11 mouse cellular contexts compared by ENCODE assay signal in the genomic region with DNA sequence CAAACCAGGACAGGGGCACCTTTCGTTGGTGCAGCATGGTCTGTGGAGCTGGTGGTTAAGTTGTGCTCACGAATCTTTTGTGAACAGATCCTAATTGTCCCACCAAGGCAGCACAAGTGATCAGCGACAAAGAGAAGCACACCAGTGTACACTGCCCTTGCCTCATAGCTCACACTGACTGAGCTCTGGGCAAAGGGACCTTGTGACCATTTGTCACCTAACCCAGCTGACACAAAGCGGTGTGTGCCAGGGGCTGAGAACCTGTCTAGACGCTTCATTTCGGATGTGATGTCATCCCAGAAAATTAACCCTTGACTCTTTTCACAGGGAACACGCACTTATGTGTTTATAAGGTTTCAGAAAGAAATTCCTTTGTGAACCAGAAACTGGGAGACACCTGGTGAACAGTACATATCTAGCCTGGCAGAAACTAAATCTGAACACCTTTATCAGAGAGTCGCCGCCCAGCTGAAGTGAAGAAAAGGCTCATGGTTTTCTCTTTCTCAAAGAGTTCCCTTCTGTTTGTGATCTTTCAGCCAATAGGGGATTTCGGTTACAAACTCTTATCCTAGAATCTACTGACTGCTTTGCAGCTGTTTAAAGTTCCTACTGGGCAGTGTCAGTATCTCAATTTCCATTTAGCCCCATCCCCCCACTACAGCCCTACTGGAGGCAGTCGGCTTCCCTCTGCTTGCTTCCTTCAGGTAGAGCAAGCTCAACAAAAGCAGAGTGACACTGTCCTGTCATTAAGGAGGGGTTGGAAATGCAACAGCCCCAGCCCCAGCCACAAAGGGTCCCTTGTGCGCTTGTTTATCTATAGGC.
DNase-seq lines count a peak whose midpoint lies in the region; ATAC-seq and TF ChIP-seq lines count a peak whose summit lies in the region.
"Had no signal": no experiment of that assay in that cellular context is flagged by ENCODE, and none has a peak within 500 bp of the region (broad histone marks: within the 10 kb centered on the region; RNA-seq: fewer than 3 reads in every experiment).

No protein-coding gene starts in this region.

- TF ChIP-seq CTCF in brain, embryonic 14.5 days (IDR thresholded peaks at IDR 0.05; ENCODE audit: borderline replicate concordance, extremely low read depth, insufficient read depth, insufficient read length): no peak
- TF ChIP-seq CTCF in forebrain, postnatal 0 days (IDR thresholded peaks at IDR 0.05; ENCODE audit: low read depth): no peak

- intact Hi-C loops in heart, postnatal 10 days (cut with DNase I): no loop called here

- H3K9ac ChIP-seq in heart, embryonic 12.5 days: no peak overlapping the region
- no peak overlapping the region for H3K9ac ChIP-seq in forebrain, postnatal 0 days
- H3K9ac ChIP-seq in limb, embryonic 14.5 days (ENCODE audit: low read depth, low read length, severe bottlenecking): no peak overlapping the region

- no peaks in the 10 kb centered on the region for H3K36me3 ChIP-seq in heart, embryonic 12.5 days
- H3K36me3 ChIP-seq in forebrain, postnatal 0 days (ENCODE audit: insufficient read depth): no peaks in the 10 kb centered on the region
- H3K36me3 ChIP-seq in limb, embryonic 14.5 days (ENCODE audit: control insufficient read depth, insufficient read depth, low read length): no peaks in the 10 kb centered on the region

- TF ChIP-seq POLR2A in brain, embryonic 14.5 days (IDR thresholded peaks at IDR 0.05; ENCODE audit: borderline replicate concordance, extremely low read depth, insufficient read depth, insufficient read length, poor library complexity, severe bottlenecking): no peak
- TF ChIP-seq POLR2A in limb, embryonic 14.5 days (IDR thresholded peaks at IDR 0.05; ENCODE audit: borderline replicate concordance, extremely low read depth, insufficient read depth, insufficient read length): no peak

- DNase-seq in heart, postnatal 10 days: no peak
- DNase-seq in brain, embryonic 14.5 days (ENCODE audit: low read depth): peak; percentile 41
- DNase-seq in forebrain, postnatal 0 days: no peak
- no peak for DNase-seq in limb, embryonic 14.5 days (ENCODE audit: low spot score)
- no peak for DNase-seq in adrenal gland, adult 2 months
- no peak for DNase-seq in thymus, postnatal 4 days
- no peak for DNase-seq in MN1 (ENCODE audit: low spot score)
- DNase-seq: right cerebral cortex, postnatal 25 days had no signal

- H3K4me2 ChIP-seq in heart, embryonic 12.5 days: peak overlapping the region; percentile 39
- H3K4me2 ChIP-seq in forebrain, postnatal 0 days (ENCODE audit: low read depth): no peak overlapping the region
- peak overlapping the region; percentile 26; the same call in 1 of the 2 replicates for H3K4me2 ChIP-seq in limb, embryonic 14.5 days (replicated peaks; ENCODE audit: low read depth, low read length, severe bottlenecking)
- H3K4me2 ChIP-seq: liver, embryonic 11.5 days had no signal

- H3K27ac ChIP-seq in heart, embryonic 12.5 days (ENCODE audit: poor library complexity, severe bottlenecking): no peak overlapping the region
- no peak overlapping the region for H3K27ac ChIP-seq in forebrain, postnatal 0 days (ENCODE audit: low read depth, low read length)
- no peak overlapping the region for H3K27ac ChIP-seq in limb, embryonic 14.5 days (replicated peaks; ENCODE audit: low read depth, low read length)

- H3K4me1 ChIP-seq in heart, embryonic 12.5 days (replicated peaks): peaks cover 9% of the 10 kb centered on the region
- no peaks in the 10 kb centered on the region for H3K4me1 ChIP-seq in forebrain, postnatal 0 days (ENCODE audit: insufficient read depth)
- peaks cover 10% of the 10 kb centered on the region for H3K4me1 ChIP-seq in limb, embryonic 14.5 days (ENCODE audit: control insufficient read depth, insufficient read depth, low read length)

- H3K9me3 ChIP-seq in heart, embryonic 12.5 days (replicated peaks): peaks cover 9% of the 10 kb centered on the region; the same call in 1 of the 2 replicates
- H3K9me3 ChIP-seq in forebrain, postnatal 0 days (ENCODE audit: low read length): no peaks in the 10 kb centered on the region
- H3K9me3 ChIP-seq in limb, embryonic 14.5 days (ENCODE audit: control insufficient read depth, low read length): no peaks in the 10 kb centered on the region; the same call in 1 of the 2 replicates

- H3K27me3 ChIP-seq in heart, embryonic 12.5 days (replicated peaks): no peaks in the 10 kb centered on the region
- H3K27me3 ChIP-seq in forebrain, postnatal 0 days (ENCODE audit: insufficient read depth, low read length): no peaks in the 10 kb centered on the region
- H3K27me3 ChIP-seq in limb, embryonic 14.5 days (ENCODE audit: control insufficient read depth, insufficient read depth, low read length): no peaks in the 10 kb centered on the region

- H3K4me3 ChIP-seq in heart, embryonic 12.5 days: no peak overlapping the region
- H3K4me3 ChIP-seq in forebrain, postnatal 0 days (ENCODE audit: low read depth, low read length): 0 out of 2 replicates have a peak overlapping the region, but pooled peaks have one; percentile 11
- H3K4me3 ChIP-seq in limb, embryonic 14.5 days (replicated peaks; ENCODE audit: low read length): no peak overlapping the region
- H3K4me3 ChIP-seq: erythroblast, embryonic 14.5 days had no signal

- 36% methylated on average over 12 of the region's 12 CpGs for WGBS in heart, embryonic 12.5 days
- 49% methylated on average over 12 of the region's 12 CpGs for WGBS in forebrain, postnatal 0 days
- WGBS in limb, embryonic 14.5 days: 46% methylated on average over 12 of the region's 12 CpGs

- peak; percentile 36; the same call in 1 of the 2 replicates for ATAC-seq in heart, embryonic 12.5 days (ENCODE audit: insufficient number of reproducible peaks, low FRiP score)
- ATAC-seq in forebrain, postnatal 0 days: no peak
- ATAC-seq in limb, embryonic 14.5 days (ENCODE audit: low FRiP score, low read depth): peak; percentile 49; the same call in 1 of the 2 replicates
